Mouse (Mus musculus): ENCODE data around the gene Ces2h.
"Not testable (repeated sequence)": the region's sequence is repeated elsewhere in the genome, so short reads cannot be mapped to it uniquely, and the experiment has no call there.

Ces2h gene

DNA sequence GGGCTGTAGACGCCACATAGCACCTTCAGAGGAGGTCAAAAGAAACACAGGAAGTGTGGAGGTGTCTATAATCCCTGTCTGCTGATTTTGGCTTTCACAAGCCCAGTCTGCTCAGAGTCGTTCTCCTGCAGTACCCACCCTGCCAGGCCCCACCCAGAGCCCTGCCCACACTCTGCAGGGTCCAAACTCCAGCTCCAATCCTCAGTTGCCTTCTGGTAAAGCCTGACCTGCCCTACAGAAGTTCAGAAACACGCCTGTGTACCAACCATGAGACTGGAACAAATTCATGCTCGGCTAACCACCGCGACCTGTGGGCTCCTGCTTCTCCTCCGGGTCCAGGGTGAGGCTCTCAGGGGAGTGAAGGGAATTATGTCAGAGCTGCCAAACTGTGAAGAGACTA is at the start of gene Ces2h:
Gene Ces2h (plus strand): TSS at position 268 of the 400 bp plus-strand sequence.
- in situ Hi-C loops (cut with MboI, MseI) = no loop called here

DNA sequence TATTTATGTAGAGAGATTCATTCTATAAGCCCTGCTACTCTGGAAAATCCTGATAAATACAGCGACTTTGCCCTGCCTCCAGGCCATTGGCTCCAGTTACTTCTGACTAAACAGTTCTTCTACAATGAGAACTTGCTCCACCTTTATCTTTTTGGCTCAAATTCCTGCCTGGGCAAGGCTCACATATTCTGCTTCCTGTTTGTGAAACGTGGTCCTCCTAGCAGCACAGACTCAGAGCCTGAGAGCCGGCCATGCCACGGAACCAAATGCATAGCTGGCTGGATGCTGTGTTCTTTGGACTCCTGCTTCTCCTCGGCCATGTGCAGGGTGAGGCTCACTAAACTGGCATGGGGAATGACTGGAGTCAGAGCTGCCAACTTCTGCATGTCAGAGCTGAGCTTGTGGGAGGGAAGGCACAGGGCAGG is 39.1 kb upstream of the Ces2h start, which contains the start of gene Ces2g:
Gene Ces2g (plus strand): TSS at position 182 of the 425 bp plus-strand sequence.
- in situ Hi-C loops (cut with MboI, MseI) = no loop called here

DNA sequence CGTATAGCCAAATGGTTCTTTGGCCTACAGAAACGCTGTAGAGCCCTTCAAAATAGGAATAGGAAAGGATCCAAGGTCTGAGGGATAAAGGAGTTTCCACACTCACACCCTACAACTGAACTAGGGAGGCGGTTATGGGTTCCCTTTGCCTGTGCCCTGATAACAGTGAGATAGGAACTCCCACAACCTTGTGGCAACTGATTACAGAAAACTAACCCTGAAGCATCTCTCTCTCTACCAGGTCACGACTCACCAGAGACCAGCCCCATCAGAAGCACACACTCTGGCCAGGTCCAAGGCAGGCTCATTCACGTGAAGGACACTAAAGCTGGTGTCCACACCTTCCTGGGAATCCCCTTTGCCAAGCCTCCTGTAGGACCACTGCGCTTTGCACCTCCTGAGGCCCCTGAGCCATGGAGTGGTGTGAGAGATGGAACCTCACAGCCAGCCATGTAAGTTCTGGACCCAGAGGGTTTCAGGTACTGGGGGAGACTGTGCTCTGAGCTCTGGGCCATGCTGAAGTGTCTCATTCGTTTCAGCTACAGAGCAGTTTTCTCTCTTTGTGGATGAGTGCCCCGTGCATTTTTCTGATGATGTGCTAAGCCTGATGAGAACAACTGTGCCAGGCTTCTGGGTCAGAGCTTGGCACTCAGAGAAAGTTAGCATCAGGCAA is 38.3 kb upstream of the Ces2h start:
- in situ Hi-C loops (cut with MboI, MseI) = no loop called here

DNA sequence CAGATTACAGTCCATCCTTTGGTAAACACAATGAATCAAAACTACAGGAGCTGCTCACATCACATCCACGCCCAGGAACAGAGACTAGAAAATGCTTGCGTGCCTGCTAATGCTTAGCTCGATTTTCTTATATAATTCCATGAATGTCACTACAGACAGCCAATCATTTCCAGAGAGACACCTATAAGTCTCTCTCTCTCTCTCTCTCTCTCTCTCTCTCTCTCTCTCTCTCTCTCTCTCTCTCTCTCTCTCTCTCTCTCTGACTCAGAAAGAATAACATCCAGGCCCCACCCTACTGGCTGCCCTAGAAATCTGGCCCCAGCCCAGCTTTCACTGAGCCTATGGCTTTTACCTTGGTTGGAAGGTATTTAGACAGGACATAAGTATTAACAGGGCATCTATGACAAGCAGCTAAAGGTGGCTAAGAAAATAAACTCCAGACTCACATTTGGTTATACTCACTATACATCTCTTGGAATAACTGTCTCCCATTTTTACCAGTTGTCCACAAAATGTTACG is 37.2 kb upstream of the Ces2h start:
- in situ Hi-C loops (cut with MboI, MseI) = no loop called here

DNA sequence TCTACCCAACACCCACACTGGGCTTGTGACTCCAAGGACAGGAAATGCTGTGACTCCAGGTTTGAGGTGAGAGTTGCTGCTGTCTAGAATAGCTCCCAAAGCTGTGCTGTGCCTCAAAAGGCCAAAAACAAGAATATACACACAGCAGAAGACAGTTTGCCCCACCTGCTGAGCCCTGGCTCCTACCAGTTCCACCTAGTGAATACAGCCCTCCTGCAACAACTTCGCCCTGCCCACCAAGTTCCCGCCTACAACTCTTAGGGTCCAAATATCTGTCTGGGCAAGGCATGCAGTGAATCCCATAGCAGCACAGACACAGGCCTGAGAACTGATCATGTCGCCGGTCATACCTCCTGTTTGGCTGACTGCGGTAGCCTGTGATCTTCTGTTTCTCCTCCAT is 16.5 kb upstream of the Ces2h start:
- in situ Hi-C loops (cut with MboI, MseI) = no loop called here

DNA sequence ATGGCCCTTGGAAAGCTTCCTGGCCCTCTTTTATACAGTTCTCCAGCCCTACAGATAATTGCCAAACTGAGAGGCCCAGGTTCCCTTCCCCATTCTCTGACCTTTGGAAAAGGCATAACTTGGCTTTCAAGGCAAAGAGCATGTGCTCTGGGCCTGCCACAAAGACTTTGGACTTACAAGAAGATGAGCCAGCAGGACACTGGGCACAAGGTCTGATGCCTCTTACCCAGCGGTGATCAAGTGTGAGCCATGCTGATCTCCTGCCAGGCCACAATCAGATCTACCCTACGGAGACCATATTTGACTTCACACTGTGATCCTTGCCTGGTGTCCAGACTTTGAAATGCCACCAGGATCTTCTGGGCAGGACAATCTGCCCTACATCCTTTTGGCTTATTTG is 15.7 kb upstream of the Ces2h start:
- in situ Hi-C loops (cut with MboI, MseI) = no loop called here

DNA sequence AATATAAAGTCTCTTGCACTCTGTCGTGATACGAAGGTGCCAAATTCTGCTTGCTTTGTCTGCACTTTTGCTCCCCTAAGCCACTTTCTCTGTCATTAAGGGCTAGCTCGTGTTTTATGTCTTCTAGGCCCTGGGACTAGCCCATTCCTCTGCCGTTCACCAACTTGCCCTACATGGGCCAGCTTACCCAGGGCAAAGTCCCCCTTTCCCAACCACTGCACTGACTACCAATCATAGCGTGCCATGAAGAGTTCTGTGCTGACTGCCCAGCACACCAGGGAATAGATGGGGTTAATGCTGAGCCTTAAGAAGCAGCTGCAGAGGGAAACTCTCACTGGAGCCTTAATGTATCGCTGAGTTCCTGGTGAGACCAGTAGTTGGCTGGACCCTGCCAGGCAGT is 2.5 kb upstream of the Ces2h start:
- in situ Hi-C loops (cut with MboI, MseI) = no loop called here

DNA sequence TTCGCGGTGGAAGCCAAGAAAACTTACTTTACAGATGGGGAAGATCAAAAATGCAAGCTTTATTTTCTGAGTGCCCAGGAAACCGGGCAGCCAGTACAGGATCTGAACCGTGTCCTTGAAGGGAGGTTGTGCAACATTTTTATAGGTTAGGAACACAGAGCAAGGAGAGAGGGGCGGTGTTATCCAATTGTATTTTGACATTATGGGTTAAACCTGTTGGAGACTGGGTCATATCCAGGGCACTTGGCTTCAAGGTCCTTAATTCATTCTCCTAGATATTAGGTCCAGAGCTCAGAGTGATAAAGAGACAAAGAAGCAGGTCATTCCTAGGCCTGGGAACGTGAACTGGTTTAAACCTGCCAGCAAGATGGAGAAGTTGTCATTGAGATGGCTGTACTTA is 1.5 kb upstream of the Ces2h start:
- in situ Hi-C loops (cut with MboI, MseI) = no loop called here

DNA sequence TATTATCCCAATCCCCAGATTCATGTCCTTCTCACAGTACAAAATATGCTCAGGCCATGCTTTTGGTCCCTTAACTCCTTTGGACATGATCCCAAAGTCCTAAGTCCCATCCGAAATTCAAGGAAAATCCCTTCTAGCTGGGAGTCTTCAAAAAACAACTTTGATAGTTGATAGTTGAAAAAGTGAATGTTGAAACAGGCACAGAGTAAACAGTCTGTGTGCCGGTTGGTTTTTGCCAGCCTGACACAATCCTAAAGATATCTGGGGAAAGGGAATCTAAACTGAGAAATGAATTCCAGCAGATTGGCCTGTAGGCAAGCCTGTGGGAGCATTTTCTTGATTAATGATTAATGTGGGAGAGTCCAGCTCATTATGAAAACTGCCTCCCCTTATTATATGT is 9.3 kb downstream of the Ces2h start:
- in situ Hi-C loops (cut with MboI, MseI) = loop anchor here (10.0 kb wide), 1 partner anchor 335 kb away; no protein-coding TSS in a partner anchor

DNA sequence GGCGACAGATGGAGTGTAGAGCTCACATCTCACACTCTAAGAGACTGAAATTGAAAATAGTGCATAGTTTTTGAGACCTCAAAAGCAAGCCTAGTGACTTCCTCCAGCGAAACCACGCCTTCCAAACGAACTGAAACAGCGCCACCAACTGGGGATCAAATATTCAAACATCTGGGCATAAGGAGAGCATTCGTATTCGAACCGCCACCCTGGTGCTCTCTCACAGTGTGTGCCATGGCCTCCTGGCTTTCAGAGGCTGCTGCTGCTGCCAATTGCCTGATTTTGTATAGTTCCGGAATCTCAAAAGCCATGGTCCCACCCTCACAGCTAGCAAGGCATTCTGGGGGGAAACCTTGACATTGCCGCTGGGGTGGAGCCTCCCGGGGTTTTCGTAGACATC is 10.5 kb downstream of the Ces2h start:
- in situ Hi-C loops (cut with MboI, MseI) = loop anchor here (10.0 kb wide), 1 partner anchor 336 kb away; no protein-coding TSS in a partner anchor

DNA sequence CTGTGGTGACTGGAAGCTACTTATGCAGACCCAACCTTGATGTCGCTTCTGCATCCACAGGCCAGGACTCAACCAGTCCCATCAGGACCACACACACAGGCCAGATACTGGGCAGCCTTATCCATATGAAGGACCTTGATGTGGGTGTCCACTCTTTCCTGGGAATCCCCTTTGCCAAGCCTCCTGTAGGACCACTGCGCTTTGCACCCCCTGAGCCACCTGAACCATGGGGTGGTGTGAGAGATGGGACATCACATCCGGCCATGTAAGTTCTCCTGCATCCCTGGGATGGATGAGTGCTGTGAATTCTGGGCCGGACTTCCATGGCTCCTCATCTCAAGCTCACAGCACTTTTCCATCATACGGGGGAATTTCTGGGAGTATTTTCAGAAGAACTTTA is 13.7 kb downstream of the Ces2h start:
- in situ Hi-C loops (cut with MboI, MseI) = loop anchor here (10.0 kb wide), 1 partner anchor 340 kb away; no protein-coding TSS in a partner anchor

DNA sequence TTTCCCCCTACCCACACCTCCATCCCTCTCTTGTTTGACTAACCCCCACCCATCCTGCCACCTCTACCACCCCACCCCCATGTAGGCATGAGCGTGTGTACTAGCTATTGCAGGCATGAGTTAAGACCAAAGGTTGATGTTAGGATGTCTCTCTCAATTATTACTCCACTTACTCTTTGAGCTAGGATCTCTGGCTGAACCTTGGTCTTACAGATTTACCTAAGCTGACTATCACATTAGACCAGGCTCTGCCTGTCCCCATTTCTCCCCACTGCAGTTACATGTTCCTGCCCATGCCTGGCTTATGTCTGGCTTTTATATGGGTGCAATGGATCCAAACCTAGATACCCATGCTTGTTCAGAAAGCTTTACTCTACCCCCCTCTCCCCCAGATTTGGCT is 21.3 kb downstream of the Ces2h start:
- in situ Hi-C loops (cut with MboI, MseI) = no loop called here

DNA sequence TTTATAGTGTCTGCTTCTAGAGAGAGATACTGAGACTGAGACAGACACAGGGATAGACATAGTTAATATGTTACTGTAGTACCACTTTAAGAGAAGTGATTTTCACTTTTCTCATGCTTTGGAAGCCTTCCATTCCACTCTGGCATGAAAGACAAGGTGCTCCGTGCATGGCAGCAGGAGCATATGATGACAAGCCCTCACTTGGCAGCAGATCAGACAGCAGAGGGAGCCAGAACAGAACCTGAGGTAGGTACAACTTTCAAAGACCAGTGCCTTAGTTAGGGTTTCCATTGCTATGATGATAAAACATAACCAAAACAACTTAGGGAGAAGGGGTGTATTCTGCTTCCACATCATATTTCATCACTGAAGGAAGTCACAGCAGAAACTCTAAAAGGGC is 22.4 kb downstream of the Ces2h start:
- in situ Hi-C loops (cut with MboI, MseI) = no loop called here

DNA sequence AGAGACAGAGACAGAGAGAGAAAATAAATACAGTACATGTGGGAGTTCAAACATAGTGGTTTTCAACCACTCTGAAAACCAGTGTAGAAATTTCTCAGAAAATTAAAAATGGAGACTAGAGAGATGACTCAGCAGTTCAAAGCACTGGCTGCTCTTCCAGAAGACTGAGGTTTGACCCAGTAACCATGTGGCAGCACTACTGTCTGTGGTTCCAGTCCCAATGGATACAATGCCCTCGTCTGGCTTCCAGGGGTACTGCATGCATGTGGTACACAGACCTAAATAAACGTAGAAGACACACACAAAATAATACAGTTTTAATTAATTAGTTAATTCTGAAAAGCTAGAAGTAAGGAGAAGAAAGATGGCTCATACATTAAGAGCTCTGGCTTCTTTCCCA is 24.4 kb downstream of the Ces2h start:
- in situ Hi-C loops (cut with MboI, MseI) = no loop called here

DNA sequence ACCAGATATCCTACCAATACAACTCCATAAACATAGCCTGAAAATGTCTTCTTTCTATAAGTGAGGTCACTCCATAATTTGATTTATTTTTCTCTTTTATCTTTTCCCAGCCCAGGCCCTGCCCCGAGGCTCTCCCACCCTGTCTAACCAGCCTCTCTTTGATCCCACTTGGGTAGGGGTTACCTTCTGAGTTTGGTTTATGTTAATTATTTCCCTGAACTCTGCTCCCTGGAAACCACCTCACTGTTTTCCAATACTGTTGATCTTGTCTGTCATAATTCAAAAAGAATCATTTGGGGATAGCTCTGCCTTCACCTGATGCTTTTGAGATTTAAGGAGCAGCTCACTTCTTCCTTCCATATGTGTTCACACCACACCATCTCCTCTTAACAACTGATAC is 42.9 kb downstream of the Ces2h start:
- in situ Hi-C loops (cut with MboI, MseI) = no loop called here

DNA sequence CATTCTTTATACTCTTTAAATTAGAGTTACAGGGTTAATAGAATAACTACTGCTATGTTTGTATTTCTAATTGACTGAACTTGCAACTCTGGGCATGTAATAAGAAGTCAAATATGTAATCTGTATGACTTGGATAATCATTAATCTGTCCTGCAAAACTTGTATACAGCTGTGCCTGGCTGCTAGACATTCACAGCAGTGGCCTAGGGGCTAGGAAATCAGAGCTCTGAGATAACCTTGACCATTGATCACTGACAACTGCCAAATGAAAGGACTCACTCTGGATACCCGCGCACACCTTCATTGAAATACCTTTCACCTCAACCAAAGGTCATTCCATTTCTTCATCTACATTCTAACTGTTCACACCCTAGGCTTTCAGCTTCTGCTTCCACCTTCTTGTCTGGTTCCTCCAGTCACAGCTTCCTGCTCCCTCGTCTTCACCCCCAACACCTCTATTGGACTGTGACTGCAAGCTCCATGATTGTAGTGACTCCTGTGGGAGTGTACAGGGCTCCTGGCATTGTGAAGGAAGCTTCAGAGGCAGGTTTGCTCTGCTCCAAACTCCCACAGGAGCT is 45.3 kb downstream of the Ces2h start:
- in situ Hi-C loops (cut with MboI, MseI) = no loop called here

DNA sequence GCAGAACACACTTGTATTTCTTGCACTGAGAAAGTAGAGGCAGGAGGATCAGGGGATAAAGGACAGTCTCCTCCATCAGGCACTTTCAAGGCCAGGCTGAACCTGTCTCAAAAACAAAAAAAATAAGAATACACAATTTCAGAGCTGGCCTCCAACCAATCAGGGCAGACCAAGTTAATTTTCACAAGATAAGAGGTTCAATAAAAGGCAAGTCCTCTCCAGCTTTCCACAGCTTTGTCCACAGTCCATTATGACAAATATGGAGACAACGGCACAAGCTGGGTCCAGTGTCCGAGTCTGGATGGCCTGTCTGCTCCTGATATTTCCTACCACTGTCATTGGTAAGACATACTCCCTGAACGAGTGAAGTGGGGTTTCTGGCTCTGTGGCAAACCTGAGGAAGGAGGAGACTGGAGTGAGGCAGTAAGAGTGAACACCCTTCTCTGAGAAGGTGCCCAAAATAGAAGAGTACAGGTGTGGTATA is 47.8 kb downstream of the Ces2h start, which contains the start of gene Ces3a:
Gene Ces3a (plus strand): TSS at position 231 of the 484 bp plus-strand sequence.
- in situ Hi-C loops (cut with MboI, MseI) = no loop called here

DNA sequence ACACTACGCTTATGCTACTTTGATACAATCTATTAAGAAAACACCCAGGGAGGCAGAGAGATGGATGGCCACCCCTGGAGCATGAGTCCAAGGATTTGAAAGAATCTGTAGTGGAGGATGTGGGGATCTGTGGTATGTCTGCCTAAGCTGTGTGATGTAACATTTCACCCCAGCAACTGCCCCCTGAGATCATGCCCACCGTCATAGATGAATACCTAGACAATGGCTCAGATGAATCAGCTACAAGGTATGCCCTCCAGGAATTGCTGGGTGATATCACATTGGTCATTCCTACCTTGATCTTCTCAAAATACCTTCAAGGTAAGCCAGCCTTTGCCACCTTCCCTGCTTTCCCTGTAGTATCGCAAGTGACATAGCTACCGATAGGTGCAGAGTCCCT is 55.6 kb downstream of the Ces2h start:
- in situ Hi-C loops (cut with MboI, MseI) = no loop called here

DNA sequence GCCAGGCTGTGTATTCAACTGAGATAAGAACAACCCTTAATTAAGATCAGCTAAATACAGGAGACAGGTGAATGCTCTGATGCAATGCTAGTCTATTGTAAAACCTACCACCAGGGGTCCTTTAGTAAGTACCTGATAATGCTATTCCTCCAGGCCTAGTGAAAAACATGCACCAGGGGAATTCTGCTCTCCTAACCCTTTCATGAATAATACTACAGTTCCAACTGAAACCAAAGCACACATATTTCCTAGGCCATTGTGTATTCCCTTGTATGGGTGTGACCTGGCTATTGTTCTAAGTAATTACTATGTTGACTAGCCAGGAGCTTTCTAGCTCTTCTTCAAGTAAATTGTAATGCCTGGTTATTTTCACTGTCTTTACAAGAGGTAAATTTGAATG is 59.4 kb downstream of the Ces2h start:
- in situ Hi-C loops (cut with MboI, MseI) = no loop called here

DNA sequence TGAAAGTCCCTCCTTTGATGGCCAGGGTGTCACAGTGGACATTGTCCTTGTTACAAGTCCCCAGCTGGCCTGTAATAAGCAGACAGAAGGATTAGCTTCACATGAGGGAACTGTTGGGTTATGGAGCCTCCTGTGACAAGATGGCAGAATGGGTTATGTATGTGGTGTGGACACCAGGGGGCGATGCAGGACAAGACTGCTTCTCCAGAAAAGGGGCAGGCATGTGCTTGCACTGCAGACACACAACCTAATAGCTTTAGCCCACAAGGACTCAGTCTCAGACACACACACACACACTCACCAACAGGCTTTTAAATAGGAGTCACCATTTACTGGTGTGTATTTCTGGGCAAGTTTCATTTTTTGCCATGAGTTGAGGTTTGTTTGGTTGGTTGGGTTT is 66.1 kb downstream of the Ces2h start:
- in situ Hi-C loops (cut with MboI, MseI) = no loop called here

DNA sequence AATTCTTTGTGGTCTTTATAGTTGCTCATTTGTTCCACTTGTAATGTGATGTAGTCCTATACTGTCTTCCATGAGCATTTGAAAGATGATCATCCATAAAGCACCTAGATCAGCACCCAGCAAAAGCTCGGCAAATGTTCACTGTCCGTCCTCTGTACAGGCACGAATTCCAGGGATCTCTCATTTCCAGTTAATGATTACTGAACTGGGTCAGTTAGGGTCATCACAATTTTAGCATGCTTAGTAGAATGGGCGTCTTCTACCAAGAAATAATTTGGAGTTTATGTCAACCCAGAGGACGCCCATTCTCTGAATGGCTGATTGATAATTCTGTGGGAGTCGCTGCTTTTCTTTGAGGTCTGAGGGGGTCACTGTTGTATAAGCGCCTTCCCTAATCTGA is 67.3 kb downstream of the Ces2h start:
- in situ Hi-C loops (cut with MboI, MseI) = not testable (repeated sequence)

DNA sequence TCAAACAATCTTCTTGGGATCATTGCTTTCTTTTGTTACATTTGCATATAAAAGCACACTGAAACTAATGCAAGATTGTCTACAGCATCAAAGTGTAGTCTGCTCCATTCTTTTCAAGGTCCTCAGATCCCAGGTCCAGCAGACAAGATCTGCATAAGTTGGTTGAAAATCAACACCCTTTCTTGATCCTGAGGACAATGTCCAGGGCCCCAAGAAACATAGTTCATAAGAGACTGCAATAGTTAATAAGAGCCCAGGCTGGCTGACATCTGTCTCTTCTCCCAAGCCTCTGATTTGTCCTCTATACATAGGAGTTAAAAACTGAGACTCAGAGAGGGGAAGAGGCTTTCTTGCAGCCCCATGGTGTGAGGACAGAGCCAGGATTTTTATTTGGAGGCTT is 68.3 kb downstream of the Ces2h start:
- in situ Hi-C loops (cut with MboI, MseI) = no loop called here
